Mouse (Mus musculus): ENCODE measurements around the gene Auts2.

Gene Auts2

DNA sequence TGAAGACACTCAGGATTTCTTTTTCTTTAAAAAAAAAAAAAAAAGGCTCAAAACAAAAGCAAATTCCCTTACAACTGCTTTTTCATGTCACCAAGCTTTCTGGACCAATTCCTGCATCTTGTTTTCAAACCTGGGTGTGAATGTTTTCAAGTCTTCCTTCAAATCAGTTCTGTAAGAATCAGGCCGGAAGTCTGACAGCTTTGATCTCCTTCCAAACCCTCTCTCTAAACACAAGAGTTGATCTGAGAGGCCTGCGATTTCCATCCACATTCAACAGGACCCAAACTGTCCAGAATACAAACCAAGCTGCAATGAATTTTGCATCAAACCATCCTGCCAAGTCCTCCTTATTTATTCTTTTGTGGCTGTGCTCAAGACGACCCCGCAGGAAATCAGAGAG, 737.9 kb downstream of the Auts2 start:
- no peak for DNase-seq (ENCODE audit: low spot score in 2 of 2)

DNA sequence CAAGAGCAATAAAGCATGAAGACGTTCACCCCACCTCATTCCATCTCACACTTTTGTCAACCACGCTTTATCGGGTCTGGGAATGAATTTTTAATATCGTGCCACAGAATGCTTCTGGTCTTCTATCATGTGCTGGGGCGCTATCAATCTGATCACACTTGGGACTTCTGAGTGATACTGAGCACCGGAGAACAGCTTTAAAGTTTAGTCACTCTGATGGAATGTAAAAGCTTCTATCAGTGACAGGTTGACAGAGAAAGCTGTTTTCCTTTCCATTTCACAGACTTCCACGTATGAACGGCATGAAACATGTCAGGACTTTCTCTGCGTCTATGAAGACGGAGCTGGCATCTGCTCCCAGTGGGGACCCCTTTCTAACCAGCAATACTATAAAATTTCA, 739.5 kb downstream of the Auts2 start:
- no peak for DNase-seq (ENCODE audit: low spot score in 2 of 2)

DNA sequence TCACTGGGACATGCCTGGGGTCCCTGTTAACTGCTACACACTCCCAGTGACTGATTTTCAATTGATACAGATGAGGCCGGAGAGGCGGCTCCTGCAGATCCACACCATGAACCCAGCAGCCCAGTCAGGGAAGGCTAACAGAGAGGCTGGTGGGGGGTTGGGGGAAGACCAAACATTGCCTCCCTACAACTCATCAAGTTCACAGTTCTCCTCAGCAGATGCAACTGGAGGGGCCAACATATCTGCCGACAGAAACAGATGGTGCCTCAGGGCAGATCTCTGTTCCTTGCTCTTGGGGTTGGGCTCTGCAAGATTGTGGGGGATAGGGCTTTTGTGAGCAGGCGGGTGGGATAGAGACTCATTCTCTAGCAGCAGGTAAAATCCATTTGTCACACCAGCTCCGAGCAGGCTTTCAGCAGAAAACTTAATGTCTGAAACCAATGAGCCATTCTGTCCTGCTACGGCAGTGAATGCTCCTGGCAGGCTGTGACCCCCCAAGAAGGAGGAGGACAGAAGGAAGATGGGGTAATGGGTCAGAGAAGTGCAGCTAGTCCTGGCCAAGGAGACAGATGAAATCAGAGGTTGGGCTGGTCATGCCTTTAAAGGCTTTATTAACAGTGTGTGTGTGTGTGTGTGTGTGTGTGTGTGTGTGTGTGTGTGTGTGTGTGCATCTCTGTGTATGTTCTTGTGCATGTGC, 740.7 kb downstream of the Auts2 start:
- DNase-seq (ENCODE audit: low spot score in 2 of 2): no peak

DNA sequence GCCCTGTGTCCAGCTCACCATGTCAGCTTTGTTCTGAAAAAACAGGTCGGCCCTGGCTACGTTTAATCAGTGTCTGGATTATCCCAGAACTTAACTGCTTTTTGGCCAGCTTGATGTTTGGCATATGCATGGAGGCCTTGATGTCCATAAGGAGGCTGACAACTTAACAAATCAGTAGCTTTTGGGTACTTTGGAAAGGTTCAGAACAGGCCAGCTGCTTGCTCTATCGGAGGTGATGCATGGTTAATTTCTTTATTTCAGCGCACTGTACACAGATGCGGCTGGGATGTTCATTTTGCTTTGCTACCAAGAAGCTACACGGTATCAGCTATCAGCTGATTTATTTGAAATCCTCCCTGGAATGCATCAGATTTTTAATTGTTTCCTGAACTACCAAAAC, 741.2 kb downstream of the Auts2 start:
- no peak for DNase-seq (ENCODE audit: low spot score in 2 of 2)

DNA sequence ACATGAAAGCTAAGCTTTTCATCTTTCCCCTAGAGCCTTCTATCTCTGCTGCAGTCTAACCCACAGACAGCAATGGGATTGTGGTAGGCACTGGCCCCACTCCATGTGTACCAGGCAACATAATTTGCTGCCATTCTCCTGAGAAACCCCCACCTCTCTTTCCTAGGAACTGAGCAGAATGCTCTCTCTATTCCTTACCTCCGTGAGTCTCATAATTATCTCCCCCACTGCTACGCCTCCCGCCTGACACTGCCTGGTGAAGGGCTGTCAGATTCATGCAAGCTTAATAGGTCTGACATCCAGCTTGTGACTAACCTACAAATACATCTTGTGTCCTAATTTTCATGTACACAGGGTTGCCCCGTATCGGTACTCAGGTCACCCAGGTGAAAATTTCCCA, 744.8 kb downstream of the Auts2 start:
- no peak for DNase-seq (ENCODE audit: low spot score in 2 of 2)

DNA sequence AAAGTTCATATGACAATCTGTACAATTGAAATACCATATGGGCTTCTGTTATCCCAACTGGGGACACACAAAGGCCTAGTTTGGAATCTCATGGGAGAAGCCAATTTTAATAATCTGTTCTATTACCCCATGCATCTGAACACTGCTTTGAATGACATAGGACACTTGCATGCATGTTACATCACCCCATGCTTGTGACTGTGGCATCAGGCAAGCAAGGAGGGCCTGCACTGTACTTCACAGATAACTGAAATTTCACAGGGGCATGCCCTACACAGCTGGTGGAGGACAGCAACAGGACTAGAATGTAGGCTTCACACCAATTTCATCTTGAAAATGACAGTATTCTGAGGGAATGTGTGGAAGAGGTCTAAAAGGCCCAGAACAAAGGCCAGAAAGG, 746.1 kb downstream of the Auts2 start:
- no peak for DNase-seq (ENCODE audit: low spot score in 2 of 2)

DNA sequence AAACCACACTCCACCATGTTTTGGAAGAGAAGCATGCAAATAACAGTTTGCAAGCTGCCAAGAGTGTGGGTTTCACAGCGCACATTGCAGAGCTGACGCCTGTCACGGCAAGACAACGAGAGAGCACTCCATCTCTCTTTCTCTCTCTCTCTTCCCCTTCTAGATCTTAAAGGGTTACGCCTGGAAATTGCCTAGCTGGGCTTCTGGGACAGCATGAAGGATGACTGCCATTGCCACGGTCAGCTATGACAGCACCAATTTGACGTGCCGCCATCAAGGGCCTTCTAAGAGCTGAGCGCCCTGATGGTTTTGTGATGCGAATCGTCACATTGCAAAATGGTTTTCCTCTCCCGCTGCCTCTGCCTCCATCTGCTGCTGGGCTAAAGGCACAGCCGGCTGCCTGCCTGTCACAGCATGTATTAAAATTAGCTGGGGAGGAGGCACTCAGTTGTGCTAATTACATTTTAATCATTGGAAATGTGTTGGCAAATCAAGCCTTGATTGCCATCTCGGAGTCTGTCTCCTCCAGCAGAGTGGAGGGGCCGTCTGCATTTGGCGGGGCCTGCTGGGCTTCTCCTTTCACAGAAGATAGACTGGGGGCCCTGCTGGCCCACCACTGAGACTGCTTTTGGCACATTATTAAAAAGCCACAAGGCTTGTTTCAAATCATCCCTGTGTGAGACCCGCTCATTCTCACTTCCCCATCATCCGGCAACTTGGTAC, 748.6 kb downstream of the Auts2 start:
- DNase-seq (ENCODE audit: low spot score in 2 of 2): no peak

DNA sequence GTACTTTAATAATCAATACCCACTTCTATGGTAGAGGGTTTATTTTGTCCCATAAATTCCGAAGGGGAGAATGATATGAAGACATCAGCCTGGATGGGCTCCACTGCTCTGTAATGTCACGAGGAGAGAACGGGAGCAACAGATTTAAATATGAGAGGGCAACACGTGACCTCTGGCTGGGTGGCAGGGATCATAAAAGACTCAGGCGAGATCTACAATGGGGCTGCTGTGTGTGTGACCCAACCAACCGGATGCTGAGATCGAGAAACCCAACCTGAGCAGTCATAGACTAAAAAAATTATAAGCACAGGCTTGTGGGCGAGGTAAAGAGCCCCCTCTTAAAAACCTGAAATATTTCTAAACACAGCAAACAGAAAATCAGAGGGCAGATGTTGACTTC, 753.5 kb downstream of the Auts2 start:
- no peak for DNase-seq (ENCODE audit: low spot score in 2 of 2)

DNA sequence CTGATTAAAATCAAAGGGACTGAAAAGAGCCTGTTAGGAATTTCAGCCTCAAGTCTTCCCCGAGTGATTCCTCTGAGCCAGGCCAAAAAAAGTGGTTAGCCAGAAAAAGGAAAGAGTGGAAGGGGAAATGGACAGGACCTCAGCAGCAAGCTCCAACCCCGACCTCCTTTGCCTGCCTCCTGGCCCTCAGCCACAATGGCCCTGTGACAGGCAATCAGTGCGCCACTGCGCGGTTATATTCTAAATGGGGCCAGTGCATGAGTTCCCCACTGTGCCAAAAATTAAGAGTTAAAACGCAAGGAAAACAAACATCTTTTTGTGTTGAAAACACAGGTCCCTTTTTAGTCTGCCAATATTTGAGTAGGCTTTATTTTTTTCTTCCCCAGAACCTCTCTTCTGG, 755.1 kb downstream of the Auts2 start:
- DNase-seq (ENCODE audit: low spot score in 2 of 2): no peak

DNA sequence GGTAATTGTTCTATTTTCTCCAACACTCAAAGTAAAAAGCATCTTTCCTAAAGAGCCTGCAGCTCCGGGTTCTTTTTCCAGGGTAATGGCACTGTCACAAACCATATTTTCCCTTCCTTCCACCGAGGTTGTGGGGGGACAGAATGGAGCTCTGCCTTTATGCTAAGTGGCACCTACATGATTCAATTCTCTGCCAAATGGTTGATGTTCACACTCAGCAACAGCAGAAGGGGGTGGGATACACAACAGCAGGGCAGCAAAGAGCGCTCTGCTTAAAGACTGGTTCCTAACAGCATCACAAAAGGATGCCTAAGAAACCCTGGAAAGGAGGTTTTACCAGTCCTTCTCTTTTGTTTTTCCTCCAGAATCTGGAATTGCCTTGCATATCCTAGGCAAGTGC, 759.9 kb downstream of the Auts2 start:
- DNase-seq (ENCODE audit: low spot score in 2 of 2): no peak

DNA sequence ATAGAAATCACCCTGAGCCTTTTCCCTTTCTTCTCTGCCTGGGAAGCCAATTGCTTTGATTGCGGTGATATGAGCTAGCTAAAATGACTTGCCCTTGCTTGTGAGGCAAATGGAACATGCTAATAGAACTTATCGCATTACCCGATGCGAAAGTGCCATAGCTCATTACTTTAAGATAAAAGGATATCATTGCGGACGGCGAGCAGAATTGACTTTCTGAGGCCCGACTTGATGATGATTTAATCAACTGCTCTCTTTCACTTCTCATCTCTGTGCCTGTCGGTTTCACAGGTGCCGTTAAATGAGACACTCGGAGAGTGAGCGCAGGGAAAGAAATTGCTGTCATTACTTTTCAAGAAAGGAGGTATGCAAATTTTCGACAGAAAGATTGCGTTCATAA, 762.1 kb downstream of the Auts2 start:
- no peak for DNase-seq (ENCODE audit: low spot score in 2 of 2)

DNA sequence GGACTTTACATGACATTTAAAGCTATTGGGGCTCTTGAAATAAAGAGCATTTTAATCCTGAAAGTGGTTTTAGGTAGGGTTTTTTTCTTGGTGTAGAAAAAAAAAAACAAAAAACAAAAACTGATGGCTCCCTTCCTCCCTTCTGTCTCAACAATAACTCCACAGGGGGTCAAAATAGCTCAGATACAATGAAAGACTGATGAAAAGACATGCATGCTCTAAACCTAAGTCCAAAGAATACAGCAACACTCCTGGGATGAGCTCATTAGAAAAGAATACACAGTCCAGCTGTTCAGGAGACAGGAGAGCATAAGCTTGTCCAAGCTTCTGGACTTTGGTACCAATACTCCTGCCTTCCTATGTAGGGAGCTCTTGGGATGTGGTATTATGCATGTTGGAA, 764.0 kb downstream of the Auts2 start:
- DNase-seq (ENCODE audit: low spot score in 2 of 2): no peak

DNA sequence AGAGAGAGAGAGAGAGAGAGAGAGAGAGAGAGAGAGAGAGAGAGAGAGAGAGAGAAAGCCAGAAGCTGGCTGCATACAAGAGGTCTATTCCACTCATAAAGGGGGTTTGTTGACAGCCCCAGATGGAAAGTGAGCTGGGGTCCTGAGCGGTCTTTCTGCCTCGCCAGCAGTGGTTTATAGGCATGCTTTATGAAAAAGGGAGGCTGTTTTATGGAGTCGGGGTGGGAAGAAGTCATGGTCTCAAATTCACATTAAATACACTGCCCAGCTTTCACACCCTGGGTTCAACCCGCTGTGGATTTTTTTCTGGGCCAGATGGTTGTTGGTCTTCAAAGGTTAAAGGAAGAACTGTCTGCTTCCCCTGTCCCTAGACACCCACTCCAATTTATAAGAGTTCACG, 767.5 kb downstream of the Auts2 start:
- DNase-seq (ENCODE audit: low spot score in 2 of 2): no peak

DNA sequence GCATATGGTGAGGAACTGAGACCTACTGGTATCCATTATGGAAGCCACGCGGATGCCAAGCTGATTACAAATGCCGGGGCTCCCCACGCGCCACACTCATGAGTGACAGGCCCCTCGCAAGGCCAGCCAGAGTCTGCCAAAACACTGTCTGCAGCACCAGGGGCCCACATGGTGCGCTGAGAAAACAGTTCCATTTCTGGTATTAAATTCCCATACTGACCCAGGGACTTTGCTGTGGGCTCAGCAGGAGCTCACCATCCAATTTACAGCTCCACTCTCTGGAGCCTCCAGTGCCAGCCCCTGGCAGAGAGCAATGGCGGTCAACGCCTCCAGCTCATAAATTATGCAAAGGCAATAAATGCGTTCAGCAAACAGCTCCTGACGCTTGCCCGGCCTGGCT, 767.9 kb downstream of the Auts2 start:
- no peak for DNase-seq (ENCODE audit: low spot score in 2 of 2)

DNA sequence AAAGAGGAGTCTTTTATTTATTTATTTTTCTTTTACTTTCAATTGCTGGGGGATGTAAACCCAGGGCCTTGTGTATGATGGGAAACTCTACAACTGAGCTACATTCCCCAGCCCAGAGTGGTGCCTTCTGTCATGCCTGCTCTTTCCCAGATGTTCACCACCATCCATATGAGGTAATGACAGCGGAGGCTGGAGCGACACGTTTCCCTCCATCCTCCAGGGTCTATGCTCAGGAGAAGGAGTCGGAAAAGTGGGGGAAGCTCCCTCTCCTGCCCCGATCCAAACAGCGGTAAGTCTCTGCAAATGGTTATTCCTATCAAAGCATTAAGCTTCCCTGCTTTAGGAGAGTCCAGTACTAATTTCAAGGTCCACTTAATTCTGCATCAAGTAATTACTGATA, 768.4 kb downstream of the Auts2 start:
- DNase-seq (ENCODE audit: low spot score in 2 of 2): no peak

DNA sequence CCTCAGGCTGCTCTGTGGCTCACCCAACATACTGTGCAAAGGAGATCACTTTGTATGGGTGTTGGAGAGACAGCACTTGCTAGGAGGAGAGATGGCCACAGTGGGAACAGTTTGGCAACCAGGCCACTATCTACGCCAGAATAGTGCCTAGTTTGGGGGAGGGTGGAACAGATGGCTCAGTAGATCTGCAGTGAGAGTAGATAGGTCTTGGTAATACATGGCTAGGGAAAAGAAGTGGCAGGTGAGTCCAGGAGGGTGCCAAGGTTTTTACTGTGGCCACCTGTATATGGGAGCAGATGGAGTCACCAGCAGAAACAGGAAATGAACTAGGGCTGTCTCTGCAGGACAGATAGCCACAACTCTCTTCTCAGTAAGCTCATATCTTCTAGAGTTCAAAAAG, 770.5 kb downstream of the Auts2 start:
- DNase-seq (ENCODE audit: low spot score in 2 of 2): no peak

DNA sequence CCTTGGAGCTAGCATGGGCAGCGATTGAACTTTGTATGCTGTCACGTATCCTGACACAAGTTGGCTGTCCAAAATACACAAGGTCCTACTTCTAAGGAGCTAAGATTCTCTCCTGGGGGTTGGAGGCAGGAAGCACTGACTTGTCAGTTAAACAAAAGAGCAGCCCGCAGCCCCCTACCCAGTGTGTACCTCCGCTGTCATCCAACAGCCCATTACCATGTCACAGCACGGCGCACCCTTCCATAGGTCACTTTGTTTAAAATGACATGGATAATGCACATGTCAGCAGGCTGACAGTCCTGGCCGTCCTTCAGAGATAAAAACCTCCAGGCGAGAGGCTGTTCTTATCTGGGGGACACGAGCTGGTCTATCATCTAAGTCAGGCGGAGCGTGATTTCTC, 773.9 kb downstream of the Auts2 start:
- DNase-seq (ENCODE audit: low spot score in 2 of 2): no peak

DNA sequence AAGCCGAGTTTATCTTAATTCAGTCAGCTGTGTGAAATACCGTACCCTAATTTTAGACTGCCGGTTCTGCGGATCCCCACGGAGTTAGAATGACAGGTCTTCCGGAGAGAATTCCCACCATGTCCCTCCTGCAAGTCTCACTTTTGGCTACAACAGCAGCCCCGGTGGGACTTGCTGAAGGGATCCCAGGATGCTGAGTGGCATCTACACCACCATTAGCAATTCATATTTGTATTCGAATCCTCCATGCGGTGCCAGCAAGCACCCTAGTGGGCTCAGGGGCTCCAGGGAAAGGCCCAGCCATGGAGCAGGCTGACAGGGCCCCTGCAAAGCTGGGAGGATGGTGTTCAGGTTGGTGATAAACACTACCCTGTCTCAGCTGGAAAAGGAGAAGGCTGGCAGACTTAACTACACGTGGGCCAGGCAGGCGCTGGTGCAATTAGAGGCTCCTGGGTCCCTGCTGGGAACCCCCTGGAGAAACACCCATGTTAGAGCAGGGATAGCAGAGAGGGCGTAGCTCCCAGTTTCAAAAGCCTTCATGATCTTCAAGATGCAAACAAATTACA, 775.4 kb downstream of the Auts2 start:
- no peak for DNase-seq (ENCODE audit: low spot score in 2 of 2)

DNA sequence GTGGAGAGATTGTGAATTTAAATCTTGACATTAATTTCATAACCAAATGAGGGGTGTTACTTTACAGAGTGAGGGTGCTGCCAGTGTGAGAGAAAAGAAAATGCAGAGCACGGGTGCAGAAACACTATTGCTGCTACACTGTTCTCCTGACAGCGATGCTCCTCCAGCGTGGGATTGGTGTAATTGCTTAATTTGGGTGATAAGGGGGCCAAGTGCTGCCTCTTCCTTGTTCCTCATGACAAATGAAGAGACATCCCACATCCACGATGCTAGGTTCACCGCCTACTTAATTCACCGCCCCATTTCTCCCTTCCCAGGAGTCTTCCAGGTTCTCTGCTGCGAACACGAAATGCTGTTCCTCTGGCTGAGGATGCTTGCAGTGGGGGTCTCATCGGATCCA, 776.0 kb downstream of the Auts2 start:
- DNase-seq (ENCODE audit: low spot score in 2 of 2): no peak

DNA sequence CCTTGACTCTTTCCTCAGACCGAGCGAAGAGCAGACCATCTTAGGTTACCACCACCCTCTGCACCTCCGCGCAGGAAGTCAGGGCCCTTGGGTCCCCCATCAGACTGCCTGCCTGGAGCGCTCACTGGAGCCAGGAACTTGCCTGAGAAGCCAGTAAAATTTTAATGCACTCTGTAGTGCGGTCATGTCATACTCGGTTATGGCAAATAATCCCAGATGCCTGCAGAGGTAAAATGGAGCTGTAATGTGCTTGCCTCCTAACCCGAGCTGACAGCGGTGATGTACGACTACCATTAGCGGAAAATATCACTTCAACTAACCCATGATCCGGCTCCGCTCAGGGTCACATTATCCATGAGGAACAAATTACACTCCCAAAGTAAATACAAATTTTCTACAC, 783.7 kb downstream of the Auts2 start:
- DNase-seq (ENCODE audit: low spot score in 2 of 2): no peak

DNA sequence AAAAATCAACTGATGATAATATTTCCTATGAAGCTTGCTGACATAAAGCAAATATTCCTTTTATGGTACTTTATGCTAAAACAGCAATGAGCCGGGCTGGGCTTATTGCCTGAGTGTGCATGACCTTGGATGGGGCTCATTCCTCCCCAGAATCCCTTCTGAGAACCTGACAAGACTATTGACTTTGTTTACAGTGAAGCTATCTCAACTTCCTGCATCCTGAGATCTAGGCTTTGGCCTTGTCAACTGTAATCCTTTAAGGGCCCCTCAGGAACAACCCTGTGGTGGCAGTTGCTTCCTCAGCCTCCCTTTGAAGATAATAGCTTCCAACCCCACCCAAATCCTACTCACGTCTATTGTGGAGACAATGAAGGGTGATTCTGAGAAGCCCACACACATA, 792.8 kb downstream of the Auts2 start:
- DNase-seq (ENCODE audit: low spot score in 2 of 2): no peak

DNA sequence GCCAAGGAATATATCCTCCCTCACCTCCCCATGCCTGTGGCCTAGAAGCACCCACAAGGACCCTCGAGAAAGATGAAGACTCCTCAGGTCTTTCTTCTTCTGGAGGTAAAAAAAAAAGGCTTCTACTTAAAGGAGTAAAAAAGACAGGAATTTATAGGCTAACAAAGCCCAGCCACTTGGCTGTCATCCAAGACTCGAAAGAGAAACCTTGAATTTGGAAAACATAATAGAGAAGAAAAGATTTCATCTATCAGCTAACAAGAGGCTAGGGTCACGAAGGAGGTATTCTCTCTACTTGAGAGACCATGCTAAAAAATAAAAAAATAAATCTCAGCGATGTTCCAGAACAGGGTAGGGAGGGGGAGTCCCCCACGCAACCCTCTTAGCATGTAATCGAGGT, 793.9 kb downstream of the Auts2 start:
- DNase-seq (ENCODE audit: low spot score in 2 of 2): no peak

DNA sequence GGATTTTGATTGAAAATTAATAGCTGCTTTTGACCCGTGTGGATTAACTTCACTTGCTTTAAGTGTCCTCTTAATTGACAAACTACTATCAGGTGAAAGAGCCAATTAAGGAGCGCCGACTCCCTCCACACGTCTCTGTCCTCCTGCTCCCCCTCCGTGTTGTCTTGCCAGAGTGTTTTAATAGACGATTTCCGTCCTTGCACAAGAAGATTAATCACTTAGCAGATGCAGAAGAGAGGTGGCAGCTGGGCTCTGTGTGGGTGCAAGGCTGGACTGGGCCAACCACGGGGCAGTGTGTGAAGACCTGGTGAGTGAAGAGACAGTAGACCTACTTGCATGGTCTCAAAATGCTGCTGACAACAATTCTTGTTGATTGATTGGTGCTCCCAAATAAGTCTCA, 800.1 kb downstream of the Auts2 start:
- DNase-seq (ENCODE audit: low spot score in 2 of 2): no peak

DNA sequence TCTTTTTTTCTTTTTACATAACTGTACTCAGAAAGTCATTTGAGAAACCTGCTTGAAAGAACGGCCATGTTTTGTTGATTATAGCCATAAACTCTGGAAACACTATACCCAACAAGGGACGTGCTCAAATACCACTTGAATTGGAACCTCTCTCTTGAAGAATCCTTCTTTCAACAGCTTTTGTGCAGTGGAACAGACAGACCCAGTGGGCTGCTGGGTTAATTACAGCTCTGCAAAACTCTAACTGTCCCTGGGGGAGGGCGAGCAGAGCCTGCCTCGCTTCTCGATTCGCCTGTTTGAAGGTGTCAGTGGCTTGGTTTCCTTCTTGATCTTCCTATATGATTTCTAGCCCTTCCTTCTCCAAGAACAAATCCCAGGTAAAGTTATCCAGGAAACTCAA, 805.7 kb downstream of the Auts2 start:
- DNase-seq (ENCODE audit: low spot score in 2 of 2): no peak
